Mouse (Mus musculus) brain, embryonic 18.5 days (tissue): ENCODE results near the gene Prdm13.

ENCODE experiments used
- DNase-seq: peaks from one replicate; pipeline ENCODE4 v3.0.0-alpha.2; 2012; ENCODE audit warnings: low read depth, low spot score

The Prdm13 gene

GRCm38 (mm10) chr4:21678101-21678974 lies 7.4 kb downstream of the Prdm13 start:
- DNase-seq, result no peak

GRCm38 (mm10) chr4:21674691-21675090 lies 11.1 kb downstream of the Prdm13 start:
- DNase-seq, result no peak

GRCm38 (mm10) chr4:21674042-21674441 lies 11.7 kb downstream of the Prdm13 start:
- no peak for DNase-seq

- no peak for DNase-seq
These were observed 19.8 kb downstream of the Prdm13 start for GRCm38 (mm10) chr4:21665961-21666360.

GRCm38 (mm10) chr4:21658184-21658583 lies 27.6 kb downstream of the Prdm13 start:
- DNase-seq, result no peak

- no peak for DNase-seq
These were observed 56.5 kb downstream of the Prdm13 start for GRCm38 (mm10) chr4:21629275-21629583.

- DNase-seq, result no peak
These were observed 57.1 kb downstream of the Prdm13 start for GRCm38 (mm10) chr4:21628367-21629274.
